In genomic region chr2:80086891-80087290, GRCm38 (mm10) we compare ENCODE assay signal across 15 mouse cellular contexts. TPM values are rescaled to one million over a fixed set of nuclear protein-coding genes. Genes with fewer than 3 reads are reported as not detected.
A peak's percentile ranks its signal among the peaks of the same experiment; 100 is the strongest.
DNase-seq lines count a peak whose midpoint lies in the region; ATAC-seq lines count a peak whose summit lies in the region.
"Had no signal": no experiment of that assay in that cellular context is flagged by ENCODE, and none has a peak within 500 bp of the region (broad histone marks: within the 10 kb centered on the region; RNA-seq: fewer than 3 reads in every experiment).

No protein-coding gene starts in this region.

- H3K9me3 ChIP-seq in kidney, embryonic 16.5 days (ENCODE audit: low read length) = no peaks in the 10 kb centered on the region
- H3K9me3 ChIP-seq: embryonic facial prominence, embryonic 15.5 days had no signal

- H3K27ac ChIP-seq in kidney, embryonic 16.5 days (ENCODE audit: low read length) = no peak overlapping the region
- H3K27ac ChIP-seq: embryonic facial prominence, embryonic 15.5 days; stomach, postnatal 0 days had no signal

- H3K4me2 ChIP-seq in kidney, embryonic 16.5 days (replicated peaks; ENCODE audit: low read depth, low read length) = no peak overlapping the region
- H3K4me2 ChIP-seq: embryonic facial prominence, embryonic 15.5 days; midbrain, embryonic 11.5 days had no signal

- WGBS in kidney, embryonic 16.5 days = 92% methylated on average over 2 of the region's 2 CpGs

- no peaks in the 10 kb centered on the region for H3K27me3 ChIP-seq in kidney, embryonic 16.5 days (ENCODE audit: insufficient read depth, low read length)
- H3K27me3 ChIP-seq: embryonic facial prominence, embryonic 15.5 days had no signal

- DNase-seq in kidney, adult 11 months = peak; percentile 14
- DNase-seq in ES-CJ7 (ENCODE audit: low read depth, low spot score) (peak; percentile 29), ZHBTc4 (ENCODE audit: low read depth, low spot score) (peak; percentile 29)
- peak; percentile 8 for DNase-seq in kidney, postnatal 14 days
- DNase-seq in adrenal gland, postnatal 25 days = no peak
- no peak for DNase-seq in cerebellum, adult 11 months
- DNase-seq in natural killer cell, adult 2 months (ENCODE audit: low spot score in 2 of 2) = no peak
- DNase-seq: cerebellum, adult 8-10 months; heart, adult 18-20 months; liver; thymus, postnatal 36 days had no signal

- H3K4me1 ChIP-seq in kidney, embryonic 16.5 days (ENCODE audit: insufficient read depth, low read length) = no peaks in the 10 kb centered on the region
- H3K4me1 ChIP-seq: embryonic facial prominence, embryonic 15.5 days had no signal

- no peak overlapping the region for H3K4me3 ChIP-seq in kidney, embryonic 16.5 days (ENCODE audit: low read length)
- H3K4me3 ChIP-seq: embryonic facial prominence, embryonic 15.5 days had no signal

- H3K36me3 ChIP-seq in kidney, embryonic 16.5 days (ENCODE audit: insufficient read depth, low read length) = no peaks in the 10 kb centered on the region
- H3K36me3 ChIP-seq: embryonic facial prominence, embryonic 15.5 days had no signal

- H3K9ac ChIP-seq in kidney, embryonic 16.5 days (replicated peaks; ENCODE audit: low read length) = no peak overlapping the region
- H3K9ac ChIP-seq: embryonic facial prominence, embryonic 15.5 days had no signal

- no peak for ATAC-seq in kidney, embryonic 16.5 days (ENCODE audit: low FRiP score, low TSS enrichment)

RNA-seq across cellular contexts. Expression of gene Pde1a, which starts 42.4 kb away (rescaled TPM):
- 16.4 and 17.8 TPM in 2 replicates for polyA plus RNA-seq in kidney, embryonic 16.5 days (2015; fragmentation: Nextera tagmentation; extraction: Ambion mirVana)
- 17.1 and 18.6 TPM in 2 replicates for total RNA-seq in adrenal gland, postnatal 25 days (2021)

Comparison
In these comparisons a context has a peak if more than half of its experiments do, and no peak if none do; other contexts are left out.
1. DNase-seq: peak in kidney, adult 11 months (single experiment), ES-CJ7 (single experiment), ZHBTc4 (single experiment) and kidney, postnatal 14 days (single experiment); none in adrenal gland, postnatal 25 days (single experiment), cerebellum, adult 11 months (single experiment) and natural killer cell, adult 2 months (0 of 2).